Mouse (Mus musculus): ENCODE measurements at regions not wholly inside any gene's neighbourhood (a gene's known extent, or its start where the extent isn't known, plus 50 kb on each side); places are given as distances from the start of the nearest gene placed in this dataset.

DNA sequence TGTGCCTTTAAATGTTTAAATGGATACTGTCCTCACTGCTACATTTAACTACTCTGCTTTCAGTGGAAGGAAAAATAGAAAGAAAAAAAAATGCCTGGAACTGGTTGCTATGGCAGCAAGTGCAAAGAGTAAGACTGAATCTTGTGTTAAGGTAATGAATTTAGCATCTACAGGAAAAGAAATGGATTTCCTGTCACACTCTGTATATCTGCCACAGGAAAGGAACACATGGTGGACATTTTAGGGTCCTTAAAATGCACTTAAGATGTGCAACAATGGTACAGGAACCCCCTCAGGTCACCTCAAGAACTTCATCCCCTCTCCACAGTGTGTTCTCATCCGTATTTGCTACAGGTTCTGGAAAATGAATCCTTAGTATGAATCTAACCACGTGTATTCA, 248.4 kb downstream of the Rfpl4b start:
- Histone ChIP-seq H3K4me3 (no peak overlapping the region), H3K4me1 (replicated peaks) (no peaks in the 10 kb centered on the region), H3K27me3 (no peaks in the 10 kb centered on the region), H3K9ac (no peak overlapping the region), H3K27ac (replicated peaks) (peak overlapping the region; percentile 48; the same call in 1 of the 2 replicates), H3K4me2 (no peak overlapping the region), H3K9me3 (no peaks in the 10 kb centered on the region), H3K36me3 (no peaks in the 10 kb centered on the region)
- WGBS = 64% methylated on average over 2 of the region's 2 CpGs
- ATAC-seq (ENCODE audit: low FRiP score, low read depth) = no peak

- no peaks in the 10 kb centered on the region for H3K27me3 ChIP-seq
- no peak overlapping the region for H3K4me2 ChIP-seq
- no peak for ATAC-seq (ENCODE audit: low FRiP score, low read depth)
- WGBS = 88% methylated on average over 1 of the region's 1 CpGs
- no peaks in the 10 kb centered on the region for H3K36me3 ChIP-seq
- H3K27ac ChIP-seq (replicated peaks) = no peak overlapping the region
- no peaks in the 10 kb centered on the region for H3K4me1 ChIP-seq (replicated peaks)
- H3K9me3 ChIP-seq = no peaks in the 10 kb centered on the region
- H3K4me3 ChIP-seq = no peak overlapping the region
- H3K9ac ChIP-seq = no peak overlapping the region
Measured at GRCm38 (mm10) chr10:38567270-38567669, 254.3 kb downstream of the Rfpl4b start.

GRCm38 (mm10) chr10:38566361-38566760, 255.2 kb downstream of the Rfpl4b start:
- Histone ChIP-seq H3K4me1 (replicated peaks) (no peaks in the 10 kb centered on the region), H3K9ac (no peak overlapping the region), H3K36me3 (no peaks in the 10 kb centered on the region), H3K4me3 (no peak overlapping the region), H3K27me3 (no peaks in the 10 kb centered on the region), H3K4me2 (no peak overlapping the region), H3K9me3 (no peaks in the 10 kb centered on the region), H3K27ac (replicated peaks) (no peak overlapping the region)
- ATAC-seq (ENCODE audit: low FRiP score, low read depth) = no peak
- 68% methylated on average over 1 of the region's 1 CpGs for WGBS

GRCm38 (mm10) chr10:38555040-38555439, 266.5 kb downstream of the Rfpl4b start:
- Histone ChIP-seq H3K4me3 (no peak overlapping the region), H3K27me3 (no peaks in the 10 kb centered on the region), H3K9me3 (no peaks in the 10 kb centered on the region), H3K36me3 (no peaks in the 10 kb centered on the region), H3K9ac (no peak overlapping the region), H3K4me1 (replicated peaks) (peaks cover 9% of the 10 kb centered on the region), H3K4me2 (peak overlapping the region; percentile 26; the same call in 1 of the 2 replicates), H3K27ac (replicated peaks) (peak overlapping the region; percentile 74)
- WGBS = 3% methylated on average over 5 of the region's 5 CpGs
- peak; percentile 86 for ATAC-seq (ENCODE audit: low FRiP score, low read depth)

- peak overlapping the region; percentile 84 for H3K27ac ChIP-seq (replicated peaks)
- H3K4me1 ChIP-seq (replicated peaks) = peaks cover 9% of the 10 kb centered on the region
- peak overlapping the region; percentile 41 for H3K9ac ChIP-seq
- H3K4me2 ChIP-seq = peak overlapping the region; percentile 52
- no peaks in the 10 kb centered on the region for H3K27me3 ChIP-seq
- no peaks in the 10 kb centered on the region for H3K9me3 ChIP-seq
- H3K36me3 ChIP-seq = no peaks in the 10 kb centered on the region
- 4% methylated on average over 18 of the region's 18 CpGs for WGBS
- ATAC-seq (ENCODE audit: low FRiP score, low read depth) = peak; percentile 96
- peak overlapping the region; percentile 35 for H3K4me3 ChIP-seq
Measured at GRCm38 (mm10) chr10:38553688-38554680, 267.6 kb downstream of the Rfpl4b start.

- H3K27ac ChIP-seq (replicated peaks) = peak overlapping the region; percentile 84
- H3K4me2 ChIP-seq = peak overlapping the region; percentile 52
- peaks cover 9% of the 10 kb centered on the region for H3K4me1 ChIP-seq (replicated peaks)
- H3K9ac ChIP-seq = peak overlapping the region; percentile 41; the same call in 1 of the 2 replicates
- H3K36me3 ChIP-seq = no peaks in the 10 kb centered on the region
- no peaks in the 10 kb centered on the region for H3K27me3 ChIP-seq
- ATAC-seq (ENCODE audit: low FRiP score, low read depth) = no peak
- peak overlapping the region; percentile 35 for H3K4me3 ChIP-seq
- no peaks in the 10 kb centered on the region for H3K9me3 ChIP-seq
Measured at GRCm38 (mm10) chr10:38553326-38553687, 268.3 kb downstream of the Rfpl4b start.

DNA sequence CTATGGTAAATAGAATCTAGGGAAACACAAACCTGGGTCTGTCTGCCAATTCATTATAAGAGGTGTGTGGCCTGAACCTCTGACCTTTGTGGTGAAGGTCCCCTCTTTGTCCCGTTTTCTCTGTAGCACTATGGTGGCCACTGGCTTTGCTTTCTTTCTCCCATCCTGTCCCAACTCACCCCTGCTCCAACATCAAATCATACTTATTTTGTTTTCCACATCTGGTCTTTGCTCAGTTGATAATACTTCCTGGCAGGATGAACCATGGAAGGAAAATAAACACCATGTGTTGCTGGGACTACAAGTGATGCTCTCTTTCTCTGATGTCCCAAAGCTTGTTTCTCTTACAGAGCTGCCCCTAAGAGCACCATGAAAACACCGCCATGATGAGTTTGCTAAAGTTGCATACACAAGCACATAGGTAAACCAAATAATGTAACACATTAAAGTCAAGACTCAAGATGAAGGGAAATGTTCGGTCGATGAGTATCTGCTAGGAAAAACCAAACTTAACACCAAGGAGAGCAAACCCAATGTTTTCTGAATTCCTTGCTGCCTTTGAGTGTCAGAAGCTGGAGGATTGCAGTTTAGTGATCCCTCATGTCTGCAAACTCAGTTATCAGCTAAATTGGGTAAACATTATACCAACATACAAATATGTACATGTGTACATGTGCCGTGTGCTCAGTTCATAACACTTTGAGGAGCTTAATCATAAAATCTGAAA, 269.1 kb downstream of the Rfpl4b start:
- H3K27ac ChIP-seq (replicated peaks) = peak overlapping the region; percentile 65
- no peaks in the 10 kb centered on the region for H3K9me3 ChIP-seq
- H3K4me1 ChIP-seq (replicated peaks) = peaks cover 9% of the 10 kb centered on the region
- 70% methylated on average over 5 of the region's 5 CpGs for WGBS
- no peaks in the 10 kb centered on the region for H3K27me3 ChIP-seq
- no peak for ATAC-seq (ENCODE audit: low FRiP score, low read depth)
- H3K9ac ChIP-seq = no peak overlapping the region
- no peak overlapping the region for H3K4me3 ChIP-seq
- H3K36me3 ChIP-seq = no peaks in the 10 kb centered on the region
- no peak overlapping the region for H3K4me2 ChIP-seq

DNA sequence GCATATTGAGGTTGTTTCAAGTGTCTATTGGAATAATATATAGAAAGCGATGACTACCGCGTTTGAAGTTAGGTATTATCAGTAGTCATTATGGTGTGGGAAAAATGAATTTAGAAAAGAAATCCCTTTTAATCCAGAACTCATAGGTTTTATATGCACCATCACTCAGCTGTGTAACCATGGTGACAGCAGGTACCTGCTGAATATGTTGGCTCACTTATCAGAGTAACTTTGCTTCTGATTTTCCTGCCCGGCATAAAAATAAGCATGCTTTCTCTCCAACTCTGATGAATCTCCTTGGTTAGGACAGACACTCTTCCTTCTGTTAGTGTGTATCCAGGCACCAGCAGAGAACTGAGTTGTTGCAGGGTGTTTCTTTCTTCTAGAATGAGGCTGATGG, 281.5 kb downstream of the Rfpl4b start:
- H3K4me2 ChIP-seq = no peak overlapping the region
- no peaks in the 10 kb centered on the region for H3K4me1 ChIP-seq (replicated peaks)
- WGBS = 90% methylated on average over 4 of the region's 4 CpGs
- H3K27me3 ChIP-seq = no peaks in the 10 kb centered on the region
- no peaks in the 10 kb centered on the region for H3K36me3 ChIP-seq
- ATAC-seq (ENCODE audit: low FRiP score, low read depth) = no peak
- H3K9me3 ChIP-seq = no peaks in the 10 kb centered on the region
- H3K27ac ChIP-seq (replicated peaks) = no peak overlapping the region
- no peak overlapping the region for H3K9ac ChIP-seq
- H3K4me3 ChIP-seq = no peak overlapping the region

DNA sequence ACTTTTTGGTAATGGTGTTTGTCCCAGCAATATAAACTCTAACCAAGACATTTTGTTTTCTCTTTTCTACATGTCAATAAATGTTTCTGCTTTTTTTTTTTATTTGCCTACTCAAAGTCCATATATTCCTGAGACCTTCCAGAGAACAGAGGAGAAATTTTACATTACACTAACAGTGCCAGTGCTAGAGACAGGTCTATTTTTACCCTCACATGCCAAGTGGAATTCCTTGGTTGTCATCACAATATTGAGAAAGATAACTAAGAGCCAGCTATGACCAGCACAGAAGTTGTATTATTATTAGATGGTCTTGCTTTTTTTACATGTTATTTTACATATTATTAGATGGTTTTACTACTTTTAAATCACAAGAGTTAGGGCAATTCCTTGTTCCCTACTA, 282.8 kb downstream of the Rfpl4b start:
- H3K27ac ChIP-seq (replicated peaks) = no peak overlapping the region
- H3K4me2 ChIP-seq = no peak overlapping the region
- no peaks in the 10 kb centered on the region for H3K4me1 ChIP-seq (replicated peaks)
- no peak for ATAC-seq (ENCODE audit: low FRiP score, low read depth)
- no peaks in the 10 kb centered on the region for H3K9me3 ChIP-seq
- no peak overlapping the region for H3K4me3 ChIP-seq
- H3K27me3 ChIP-seq = no peaks in the 10 kb centered on the region
- no peaks in the 10 kb centered on the region for H3K36me3 ChIP-seq
- H3K9ac ChIP-seq = no peak overlapping the region

GRCm38 (mm10) chr10:38516636-38517035, 304.9 kb downstream of the Rfpl4b start:
- no peaks in the 10 kb centered on the region for H3K36me3 ChIP-seq
- no peak overlapping the region for H3K9ac ChIP-seq
- H3K9me3 ChIP-seq = no peaks in the 10 kb centered on the region
- H3K27me3 ChIP-seq = no peaks in the 10 kb centered on the region
- H3K4me3 ChIP-seq = no peak overlapping the region
- no peaks in the 10 kb centered on the region for H3K4me1 ChIP-seq (replicated peaks)
- WGBS = 76% methylated on average over 2 of the region's 2 CpGs
- ATAC-seq (ENCODE audit: low FRiP score, low read depth) = no peak
- no peak overlapping the region for H3K4me2 ChIP-seq
- no peak overlapping the region for H3K27ac ChIP-seq (replicated peaks)
